Mouse (Mus musculus) spleen, adult 18-20 months (tissue): ENCODE data around the gene March4.

Source experiments
- DNase-seq, 2 experiments: peaks; one replicate each; pipeline ENCODE4 v3.0.0; 2022; ENCODE audit warnings: mixed read lengths in 2 of 2

March4 gene

DNA sequence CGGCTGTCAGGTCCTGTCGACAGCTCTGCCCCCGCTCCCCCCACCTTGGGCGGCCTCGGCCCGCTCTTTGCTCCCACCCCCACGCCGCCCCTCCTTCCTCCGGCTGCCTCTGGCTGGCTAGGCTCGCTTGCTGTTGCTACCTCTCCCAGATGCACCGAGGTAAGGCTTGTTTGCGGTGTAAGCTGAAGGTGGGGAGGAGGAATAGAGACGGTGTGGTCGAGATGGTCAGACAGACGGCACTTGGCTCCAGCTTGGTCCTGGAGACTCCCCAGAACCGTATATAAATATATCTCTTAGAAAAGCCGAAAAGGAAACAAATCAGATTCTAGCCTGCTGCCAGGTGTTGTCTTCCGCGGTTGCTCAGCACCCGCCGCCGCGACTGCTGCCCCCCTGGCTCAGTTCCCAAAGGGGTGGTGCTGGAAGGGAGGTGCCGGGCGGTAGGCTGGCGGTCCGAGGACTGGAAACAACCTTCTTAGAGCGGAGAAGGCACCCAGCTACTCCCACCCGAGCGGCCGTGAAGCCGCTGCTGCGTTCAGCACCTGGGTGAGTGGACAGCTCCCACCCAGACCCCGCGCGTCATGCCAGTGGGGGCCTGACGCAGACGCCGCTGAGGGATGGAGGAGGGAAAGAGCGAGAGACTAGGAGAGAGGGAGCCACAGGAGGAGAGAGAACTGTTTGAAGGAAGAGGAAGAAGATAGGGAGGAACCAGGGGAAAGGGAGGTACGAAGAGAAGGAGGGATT is at the start of gene March4:
Gene March4 (minus strand): TSS at position 320 of the 741 bp plus-strand sequence.
- peak; percentile 4 to 5 for DNase-seq

DNA sequence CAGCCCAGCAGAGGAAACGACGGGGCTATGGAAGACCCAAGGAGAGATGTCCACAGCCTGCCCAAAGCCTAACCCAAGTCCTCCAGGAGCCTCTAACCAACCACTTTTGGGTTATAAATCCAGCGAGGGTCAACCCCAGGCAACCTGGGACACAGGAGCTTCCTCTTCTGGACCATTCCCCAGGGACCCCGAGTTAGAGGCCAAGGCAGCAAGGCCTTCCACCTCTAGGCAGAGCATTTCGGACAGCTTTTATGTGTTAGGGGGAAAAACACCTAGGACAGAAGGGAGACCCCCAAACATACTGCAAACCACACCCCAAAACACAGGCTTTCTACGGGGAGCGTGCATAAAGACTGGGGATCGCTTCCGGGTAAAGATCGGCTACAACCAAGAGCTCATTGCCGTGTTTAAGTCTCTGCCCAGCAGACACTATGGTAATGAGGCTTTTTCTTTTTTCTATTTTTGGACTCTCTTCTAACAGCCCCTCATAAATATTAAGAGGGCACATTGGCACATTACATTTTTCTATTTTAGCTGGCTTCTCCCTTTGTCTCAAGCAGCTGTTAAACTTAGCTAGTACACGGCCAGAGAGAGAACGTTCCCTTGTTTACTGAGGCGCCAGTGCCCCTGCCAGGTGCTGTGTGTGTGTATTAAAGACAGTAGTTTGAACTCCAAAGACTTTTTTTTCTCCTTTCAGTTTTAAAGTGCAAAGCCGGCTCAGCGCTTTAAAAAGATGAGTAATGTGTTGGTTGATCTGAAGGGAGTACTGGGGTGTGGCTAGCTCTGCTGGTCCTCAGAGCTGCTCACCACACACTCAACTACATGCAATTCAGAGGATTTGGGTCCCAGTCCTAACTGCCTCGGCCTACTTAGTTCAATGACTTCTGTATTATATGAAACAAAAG is 49.5 kb upstream of the March4 start:
- no peak for DNase-seq

DNA sequence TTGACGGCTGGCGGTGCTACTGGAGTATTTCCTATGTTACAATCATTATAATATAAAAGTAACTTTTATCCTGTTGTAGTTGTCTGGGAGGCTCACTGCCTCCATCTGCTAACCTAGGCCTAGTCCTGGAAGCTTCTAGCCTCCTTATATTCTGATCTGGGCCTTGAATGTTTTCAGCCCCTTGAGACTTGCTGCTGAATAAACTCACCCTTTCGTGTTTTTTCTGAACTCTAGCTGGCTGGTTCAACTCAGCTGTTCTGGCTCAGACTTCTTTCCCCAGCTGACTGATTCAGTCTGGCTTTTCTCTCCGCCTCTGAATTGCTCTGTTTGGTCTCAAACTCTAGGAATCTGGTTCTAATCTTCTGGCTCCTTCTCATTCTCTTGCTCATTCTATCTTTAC is 47.2 kb upstream of the March4 start:
- no peak for DNase-seq

DNA sequence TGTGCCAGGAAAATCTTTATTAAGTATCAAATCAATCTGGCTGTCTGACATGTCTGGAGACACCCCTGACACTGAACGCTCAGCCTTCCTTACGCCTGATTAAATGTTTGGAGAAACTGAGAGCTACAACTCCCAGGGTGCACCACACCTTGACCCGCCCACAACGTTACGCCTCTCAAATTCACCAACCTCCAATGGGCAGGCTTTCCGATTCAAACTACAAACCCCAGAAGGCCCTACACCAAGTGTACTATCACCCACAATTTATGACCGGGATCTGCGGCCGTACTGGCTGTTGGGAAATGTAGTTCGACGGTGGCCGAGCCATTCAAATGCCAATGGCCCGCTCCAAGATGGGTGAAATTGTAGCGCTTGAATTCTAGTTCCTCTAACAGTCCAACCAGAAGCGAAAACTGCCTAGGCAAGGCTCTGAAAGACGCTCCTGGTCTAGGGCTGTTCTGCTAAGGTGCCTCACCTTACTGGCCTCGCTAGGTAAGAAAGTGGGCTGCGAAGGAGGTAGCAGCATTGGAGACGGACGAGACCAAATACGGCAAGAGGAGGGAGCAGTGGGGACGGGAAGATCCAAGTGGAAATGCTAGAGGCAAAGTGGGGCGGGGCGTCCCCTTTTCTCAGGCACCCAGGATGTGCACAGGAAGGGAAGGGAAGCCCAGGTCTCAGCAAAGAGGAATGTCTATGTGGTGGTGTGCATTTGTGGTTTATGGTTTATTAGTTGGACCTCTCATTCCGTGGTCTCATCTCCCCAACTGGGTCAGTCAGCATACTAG is 46.4 kb upstream of the March4 start, which contains the start of gene Smarcal1:
Gene Smarcal1 (plus strand): TSS at position 305 of the 785 bp plus-strand sequence.
- DNase-seq = peak; percentile 83 to 84

DNA sequence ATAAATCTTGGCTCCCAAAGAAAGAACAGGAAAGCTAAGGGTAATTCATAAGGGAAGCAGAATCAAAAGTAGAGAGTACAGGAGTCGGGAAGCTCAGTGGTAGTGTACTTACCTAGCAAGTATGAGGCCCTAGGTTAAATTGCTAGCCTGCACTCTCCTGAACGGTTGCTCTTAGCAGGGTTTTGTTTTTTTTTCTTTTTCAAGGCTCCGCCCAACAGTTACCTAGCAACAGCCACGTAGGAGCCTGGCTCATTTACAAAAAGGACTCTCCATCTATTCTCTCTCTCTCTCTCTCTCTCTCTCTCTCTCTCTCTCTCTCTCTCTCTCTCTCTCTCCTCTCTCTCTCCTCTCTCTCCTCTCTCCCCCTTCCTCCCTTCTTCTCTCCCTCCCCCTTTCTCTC is 42.1 kb upstream of the March4 start:
- DNase-seq = no peak

DNA sequence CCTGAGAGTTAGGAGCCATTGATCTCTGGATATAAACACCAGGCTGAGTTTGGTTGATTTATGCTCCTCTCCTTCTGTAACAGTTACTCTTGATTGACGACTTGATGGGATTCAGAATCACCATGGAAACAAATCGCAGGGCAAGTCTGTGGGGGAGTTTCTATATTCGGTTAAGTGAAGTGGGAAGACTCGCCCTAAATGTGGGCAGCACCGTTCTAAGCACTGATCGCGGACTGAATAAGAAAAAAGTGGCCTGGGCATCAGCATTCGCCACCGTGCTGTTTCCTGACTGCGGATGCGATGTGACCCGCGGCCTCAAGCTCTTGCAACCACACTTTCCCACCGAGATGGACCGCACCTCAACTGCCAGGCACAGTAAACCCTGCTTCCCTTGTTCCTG is 41.6 kb upstream of the March4 start:
- DNase-seq = no peak

DNA sequence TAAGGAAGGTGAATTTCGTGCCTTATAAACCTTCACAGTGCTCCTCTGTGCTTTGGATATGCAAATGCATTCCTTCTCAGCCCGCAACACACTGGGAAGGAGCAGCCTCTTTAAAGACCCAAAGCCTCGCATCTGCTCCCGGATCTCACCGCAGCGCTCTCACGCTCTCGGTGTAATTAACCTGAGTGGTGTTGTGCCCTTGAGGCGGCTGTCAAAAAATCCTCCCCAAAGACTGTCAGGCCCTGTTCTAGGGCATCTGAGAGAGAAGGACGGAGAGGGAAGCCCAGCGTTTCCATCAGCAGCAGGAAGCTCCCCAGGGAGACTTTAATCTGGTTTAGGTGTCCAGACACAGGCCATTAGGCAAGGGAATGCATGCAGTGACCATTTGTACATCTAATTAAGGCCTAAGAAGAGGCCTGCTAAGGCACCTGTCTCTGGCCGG is 40.8 kb upstream of the March4 start:
- DNase-seq = no peak

DNA sequence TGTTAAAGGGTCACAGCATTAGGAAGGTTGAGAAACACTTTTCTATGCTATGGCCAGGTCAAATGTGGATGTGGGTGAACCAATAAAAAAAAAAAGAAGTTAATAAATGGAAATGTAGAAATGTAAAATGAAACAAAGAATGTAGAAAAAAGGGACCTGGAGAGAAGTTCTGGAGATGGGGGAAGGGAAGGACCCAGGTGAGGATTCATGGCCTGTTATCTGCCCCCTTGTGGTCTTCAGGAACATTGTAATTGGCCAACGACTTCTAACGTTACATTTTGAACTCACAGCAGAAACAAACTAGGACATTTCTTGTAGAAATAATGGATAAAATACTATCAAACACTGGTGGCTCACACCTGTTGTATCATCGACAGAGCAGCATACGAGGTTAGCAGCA is 38.4 kb upstream of the March4 start:
- DNase-seq = no peak

DNA sequence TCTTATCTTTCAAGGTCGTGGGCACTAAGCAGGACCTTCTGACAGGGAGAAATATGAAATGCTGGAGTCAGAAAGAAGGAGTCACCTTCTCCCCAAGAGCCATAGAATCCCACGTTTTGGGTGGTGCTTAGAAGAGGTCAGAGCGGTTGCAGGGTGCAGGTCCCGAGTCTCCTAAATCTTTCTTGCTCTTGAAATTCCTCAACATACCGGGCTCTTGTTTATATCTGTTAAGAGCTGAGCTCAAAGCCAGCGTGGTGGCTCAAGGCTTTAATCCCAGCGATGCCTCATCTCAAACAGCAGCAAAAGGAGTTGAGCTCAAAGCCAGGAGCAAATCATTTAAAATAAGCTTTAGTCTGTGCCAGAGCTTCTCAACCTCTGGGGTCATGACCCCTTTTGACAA is 37.9 kb upstream of the March4 start:
- no peak for DNase-seq

DNA sequence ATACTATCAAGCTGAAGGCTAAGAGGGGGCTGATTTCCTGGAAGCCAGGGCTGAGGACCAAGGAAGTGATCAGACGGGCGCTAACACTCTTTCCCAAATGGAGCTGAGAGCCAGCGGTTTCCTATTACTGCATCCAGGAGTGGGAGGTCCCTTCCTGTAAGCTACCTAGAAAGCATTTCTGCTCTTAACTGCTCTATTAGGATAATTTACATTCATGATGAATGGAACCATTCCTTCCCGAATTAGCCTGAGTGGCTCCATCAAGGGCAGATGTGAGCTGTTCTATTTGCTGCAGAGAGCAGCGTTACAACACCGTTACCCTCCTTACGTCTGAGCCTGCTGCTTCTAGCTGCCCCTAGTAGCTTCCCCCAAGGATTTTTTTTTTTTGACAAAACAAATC is 37.3 kb upstream of the March4 start:
- no peak for DNase-seq

DNA sequence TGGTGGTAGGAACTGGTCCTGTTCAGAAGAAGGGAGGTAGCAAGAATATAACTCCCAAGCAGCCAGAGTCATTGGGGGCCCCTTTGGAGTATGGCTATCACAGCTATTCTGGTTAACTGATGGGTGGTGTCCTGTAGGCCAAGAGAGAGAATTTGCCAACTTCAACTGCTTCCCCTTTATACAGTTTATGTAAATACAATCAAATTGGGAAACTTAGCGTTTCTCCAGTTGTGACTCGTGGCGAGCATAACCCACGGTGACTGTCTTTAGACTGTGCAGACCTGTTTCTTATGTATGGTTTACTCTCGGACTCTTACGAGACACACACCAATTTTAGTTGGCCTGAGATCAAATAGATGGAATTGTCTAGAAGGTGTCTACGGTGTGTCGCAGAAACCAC is 32.0 kb upstream of the March4 start:
- no peak for DNase-seq

DNA sequence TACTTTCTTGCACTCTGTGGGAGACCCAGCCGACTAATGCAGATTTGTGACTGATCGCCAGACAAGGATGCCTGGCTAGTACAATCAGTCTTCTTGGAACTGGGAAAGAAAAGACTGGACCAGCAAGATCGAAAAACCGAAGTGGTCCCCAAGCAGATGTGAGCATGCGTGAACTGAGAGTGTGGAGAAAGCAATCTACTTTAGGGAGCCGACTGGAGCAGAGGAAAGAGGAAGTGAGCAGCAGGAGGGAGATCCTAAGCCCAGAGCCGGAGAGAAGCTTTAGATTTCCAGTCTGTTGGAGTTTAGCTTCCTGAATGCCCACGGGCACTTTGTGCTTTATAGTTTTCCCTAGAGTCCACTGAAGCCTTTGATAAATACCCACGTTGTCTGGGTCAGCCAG is 30.3 kb upstream of the March4 start:
- no peak for DNase-seq

DNA sequence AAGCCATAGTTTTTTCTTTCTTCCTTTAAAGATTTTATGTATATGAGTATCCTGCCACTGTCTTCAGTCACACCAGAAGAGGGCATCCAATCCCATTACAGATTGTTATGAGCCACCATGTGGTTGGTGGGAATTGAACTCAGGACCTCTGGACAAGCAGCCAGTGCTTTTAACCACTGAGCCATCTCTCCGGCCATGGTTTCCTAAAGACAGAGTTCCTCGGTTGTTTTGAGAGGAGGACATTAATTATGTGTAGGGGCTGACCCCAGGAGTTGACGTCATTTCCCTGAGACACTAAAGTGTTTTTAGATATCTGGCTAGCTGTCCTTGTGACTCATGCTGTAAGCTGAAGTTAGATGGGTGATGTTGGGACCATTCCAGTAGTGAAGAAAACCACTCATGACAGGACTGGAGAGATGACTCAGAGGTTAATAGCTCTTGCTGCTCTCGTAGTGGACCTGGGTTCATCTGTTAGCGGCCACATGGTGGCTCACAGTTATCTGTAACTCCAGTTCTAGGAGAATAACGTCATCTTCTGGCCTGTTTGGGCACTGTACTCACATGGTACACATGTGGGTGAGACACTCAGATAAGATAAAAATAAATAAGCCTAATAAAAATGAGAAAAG is 27.7 kb upstream of the March4 start:
- DNase-seq = no peak

DNA sequence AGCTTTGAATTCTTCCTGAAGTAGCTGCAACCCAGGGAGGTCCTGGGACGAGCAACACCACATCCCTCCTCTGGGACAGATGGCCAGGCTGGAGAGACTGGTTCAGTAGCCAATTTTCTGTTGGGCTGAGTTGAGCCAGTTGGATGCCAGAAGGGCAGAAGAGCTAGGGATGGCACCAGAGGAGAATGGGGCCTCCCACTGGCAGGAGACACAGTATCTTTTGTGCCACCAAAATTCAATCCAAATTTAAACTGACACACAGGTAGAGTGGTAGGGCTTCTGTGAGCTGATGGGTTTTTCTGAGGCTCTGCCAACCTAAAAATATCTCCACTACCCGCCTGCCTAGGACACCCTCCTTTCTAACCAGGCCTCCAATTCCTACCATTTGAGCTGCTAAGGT is 21.9 kb upstream of the March4 start:
- DNase-seq = no peak

DNA sequence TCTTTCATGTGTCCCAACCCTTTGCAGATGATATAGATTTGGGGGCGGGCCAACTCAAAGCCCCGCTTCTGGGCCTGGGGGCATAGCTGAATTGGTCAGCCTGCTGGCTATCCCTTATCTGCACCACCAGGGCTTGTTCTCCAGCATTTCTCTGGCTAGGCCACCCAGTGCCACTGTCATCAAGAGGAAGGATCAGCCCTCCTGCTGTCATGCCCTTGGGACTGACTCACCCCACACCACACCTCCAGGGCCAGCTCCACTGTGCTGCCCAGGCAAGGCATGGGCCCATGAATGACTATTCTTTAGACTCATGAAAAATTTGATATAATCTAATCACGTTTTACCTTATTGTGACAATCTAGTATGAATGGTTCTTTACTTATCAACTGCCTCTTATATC is 19.7 kb upstream of the March4 start:
- DNase-seq = no peak

DNA sequence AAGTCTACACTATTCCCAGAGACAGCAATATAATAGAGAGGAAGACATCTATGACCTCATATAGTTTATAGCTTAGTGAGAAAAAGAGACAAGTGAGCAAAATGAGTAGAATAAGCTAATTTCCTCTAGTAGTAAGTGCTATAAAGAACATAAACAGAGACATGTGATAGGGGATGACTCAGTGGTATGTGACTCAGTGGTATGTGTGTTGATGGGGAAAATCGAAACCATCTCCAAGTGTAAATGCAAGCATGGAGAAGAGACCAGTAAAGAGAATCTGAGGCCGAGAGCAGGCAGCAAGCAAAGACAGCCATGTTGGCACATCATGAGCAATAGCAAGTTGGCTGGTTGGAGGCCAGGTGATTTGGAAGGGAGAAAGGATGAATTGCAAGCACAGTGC is 13.6 kb upstream of the March4 start:
- no peak for DNase-seq

DNA sequence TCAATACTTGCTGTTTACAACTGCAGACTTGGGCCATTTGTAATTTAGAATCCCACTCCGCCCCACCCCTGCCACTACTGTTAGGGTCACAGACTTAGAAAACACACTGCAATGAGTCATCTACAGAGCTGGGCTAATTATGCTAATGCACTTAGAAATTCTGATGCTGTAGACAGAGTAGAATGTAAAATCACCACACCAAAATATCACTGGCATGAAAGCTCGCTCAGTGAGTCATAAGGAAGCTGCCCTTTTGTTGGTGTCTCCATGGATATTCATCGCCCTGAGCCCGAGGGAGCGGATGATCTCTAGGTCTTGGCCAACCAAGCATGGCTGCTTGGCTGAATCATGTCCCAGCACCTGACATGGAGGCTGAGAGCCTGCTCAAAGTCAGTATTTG is 1.5 kb upstream of the March4 start:
- no peak for DNase-seq

DNA sequence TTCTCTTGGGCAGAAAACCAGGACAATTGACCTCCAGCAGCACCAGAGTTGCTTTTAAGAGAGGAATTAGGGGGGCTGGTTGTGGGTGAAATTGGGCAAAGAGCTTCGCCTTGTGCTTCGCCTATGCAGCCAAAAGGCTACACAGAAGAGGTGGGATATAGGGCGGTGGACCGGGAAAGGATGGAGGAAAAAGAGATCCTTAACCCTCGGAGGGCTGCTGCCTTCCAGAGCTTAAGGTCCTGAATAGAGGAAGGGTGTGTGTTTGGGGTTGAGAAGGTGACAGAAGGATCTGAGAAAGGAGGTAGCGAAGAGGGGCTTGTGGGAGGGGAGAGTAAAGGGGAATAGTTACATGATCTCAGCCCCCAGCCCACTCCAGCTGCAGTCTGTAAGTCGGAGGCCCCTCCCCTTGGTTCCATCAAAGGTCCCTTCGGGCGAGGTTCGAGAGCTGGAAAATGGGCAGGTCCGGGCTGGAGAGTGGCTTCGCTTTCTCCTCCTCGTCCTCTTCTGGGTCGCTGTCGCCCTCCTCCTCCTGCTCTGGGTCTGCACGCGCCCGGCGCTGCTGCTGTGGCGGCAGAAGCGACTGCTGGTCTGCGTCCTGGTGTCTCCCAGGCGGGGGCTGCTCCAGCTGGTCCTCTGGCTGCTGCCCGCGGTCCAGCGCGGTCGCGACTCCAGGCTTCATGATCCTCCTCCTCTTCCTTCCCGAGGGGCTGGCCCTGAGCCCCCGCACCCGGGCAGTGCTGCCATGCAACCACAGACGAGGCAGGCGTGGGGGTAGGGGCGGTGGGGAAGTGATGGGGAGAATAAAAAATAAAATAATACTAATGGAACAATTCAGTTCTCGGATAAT is 782 bp downstream of the March4 start:
- no peak for DNase-seq

DNA sequence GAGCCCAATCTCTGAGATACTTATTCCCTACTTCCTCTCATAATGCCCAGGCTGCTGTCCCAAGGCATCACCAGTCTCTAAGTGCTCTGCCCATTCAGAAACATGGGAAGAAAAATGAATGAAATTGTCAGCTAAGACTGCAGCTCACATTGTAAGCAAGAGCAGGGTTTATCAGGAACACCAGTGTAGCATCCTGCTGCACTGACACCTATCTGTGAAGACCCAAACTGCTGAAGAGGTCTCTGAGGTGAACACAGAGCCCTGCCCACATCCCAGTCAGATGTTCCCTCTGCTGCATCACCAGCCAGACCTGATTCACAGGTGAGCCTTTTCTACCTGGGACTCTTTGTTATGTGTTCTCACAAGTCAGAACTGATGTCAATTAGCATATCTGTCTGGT is 3.3 kb downstream of the March4 start:
- no peak for DNase-seq

DNA sequence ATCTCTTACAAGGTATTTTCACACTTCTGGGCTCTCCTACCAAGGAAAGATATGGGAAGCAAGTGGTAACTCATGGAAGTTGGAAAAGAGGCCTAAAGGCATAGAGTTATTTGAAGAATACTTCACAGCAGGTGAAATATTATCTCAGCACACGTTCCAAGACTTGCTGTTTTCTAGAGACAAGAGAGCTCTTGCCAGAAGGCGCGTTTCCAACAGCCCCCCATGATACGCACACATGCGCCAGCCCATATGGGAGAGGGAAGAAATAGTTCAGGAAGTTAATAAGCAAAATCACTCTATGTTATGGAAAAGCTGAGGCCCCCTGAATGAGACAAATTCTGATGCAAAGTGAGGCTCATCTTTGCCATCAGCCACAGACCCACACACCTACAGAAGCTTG is 3.8 kb downstream of the March4 start:
- no peak for DNase-seq

DNA sequence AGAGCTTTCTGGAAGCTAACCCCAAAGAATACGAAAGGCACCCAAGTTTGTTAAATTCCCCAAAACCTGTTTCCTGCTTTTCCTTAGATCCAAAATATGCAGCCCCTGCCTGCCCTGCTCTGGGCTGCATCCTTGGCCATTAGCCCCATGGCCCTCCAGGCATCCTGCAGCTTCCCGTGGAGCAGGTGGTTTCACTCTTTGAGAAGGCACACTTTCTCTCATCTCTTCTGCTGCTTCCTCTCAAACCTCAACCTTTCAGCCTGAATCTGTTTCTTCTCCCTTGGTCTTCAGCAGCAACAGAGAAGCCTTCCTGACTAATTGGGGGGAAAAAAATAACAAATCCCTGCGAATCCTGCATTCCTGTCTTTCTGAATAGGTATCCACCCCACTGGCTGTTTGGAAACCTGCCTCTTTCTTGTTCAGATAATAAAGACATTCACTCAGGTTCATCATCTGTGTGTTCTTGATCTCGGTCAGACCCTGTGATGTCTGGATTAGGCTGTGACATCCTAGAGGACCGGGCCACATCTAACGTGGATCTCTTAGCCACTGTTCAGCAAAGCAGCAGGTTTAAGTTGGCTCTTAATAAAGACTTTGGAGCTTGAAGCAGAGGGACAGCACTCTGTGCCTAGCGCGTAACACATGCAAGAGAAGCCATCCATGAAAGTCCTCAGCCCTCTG is 6.1 kb downstream of the March4 start:
- DNase-seq = no peak
